ENCODE assay signal across 7 mouse cellular contexts in the genomic region with DNA sequence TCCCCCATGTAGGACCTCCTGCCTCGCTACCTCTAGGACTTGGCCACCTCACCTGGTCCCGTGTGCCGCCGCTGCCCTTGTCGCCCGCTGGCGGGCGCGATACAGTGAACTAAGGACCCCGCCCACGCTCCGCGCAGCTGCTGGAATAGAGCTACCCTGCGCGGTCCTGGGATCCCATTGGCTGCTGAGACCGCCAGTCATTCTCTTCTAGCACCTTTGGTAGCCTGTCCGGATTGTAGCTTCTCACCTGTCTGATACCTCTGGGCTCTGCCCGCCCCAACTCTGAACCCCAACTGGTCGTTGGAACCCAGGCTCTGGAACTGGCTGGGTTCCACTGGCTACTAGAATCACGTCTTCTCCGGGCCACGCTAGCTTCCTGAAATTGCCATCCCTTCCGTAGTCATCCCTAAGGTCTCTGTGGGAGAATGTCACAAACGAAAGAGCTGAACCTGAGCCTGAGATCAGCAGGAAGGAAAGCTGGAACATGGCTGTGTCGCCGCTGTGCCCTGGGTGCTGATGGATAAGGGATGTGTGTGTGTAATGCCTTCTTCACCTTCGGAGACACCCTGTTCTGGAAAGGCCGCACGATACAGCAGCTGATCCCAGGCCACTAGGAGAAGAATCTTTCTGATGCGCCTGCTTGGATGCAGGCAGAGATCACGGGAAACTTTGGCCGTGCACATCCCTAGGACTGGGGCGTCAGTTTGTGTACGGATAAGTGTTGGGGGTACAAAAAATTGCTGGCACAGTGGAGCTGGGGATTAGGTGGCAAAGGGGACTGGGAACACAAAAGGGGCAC. TPM values are rescaled to one million over a fixed set of nuclear protein-coding genes. Genes with fewer than 3 reads are reported as not detected.
A peak's percentile ranks its signal among the peaks of the same experiment; 100 is the strongest.
DNase-seq lines count a peak whose midpoint lies in the region; ATAC-seq and TF ChIP-seq lines count a peak whose summit lies in the region.

No protein-coding gene starts in this region.

- no peak overlapping the region for H3K9ac ChIP-seq in intestine, postnatal 0 days (ENCODE audit: low read depth, low read length)
- peak overlapping the region; percentile 73 for H3K9ac ChIP-seq in midbrain, embryonic 11.5 days (ENCODE audit: low read length)

- peak; percentile 42 for TF ChIP-seq CTCF in intestine, postnatal 0 days (IDR thresholded peaks at IDR 0.05; ENCODE audit: low read depth)

- peak; percentile 62 for ATAC-seq in intestine, postnatal 0 days
- ATAC-seq in midbrain, embryonic 11.5 days (ENCODE audit: low FRiP score) = peak; percentile 64

- intact Hi-C loops in left cerebral cortex, postnatal 36 days (cut with DNase I) = no loop called here

- peaks cover 5% of the 10 kb centered on the region for H3K27me3 ChIP-seq in intestine, postnatal 0 days (replicated peaks; ENCODE audit: control insufficient read depth, insufficient read depth, low read length)
- peaks cover 19% of the 10 kb centered on the region for H3K27me3 ChIP-seq in midbrain, embryonic 11.5 days (ENCODE audit: control insufficient read depth, insufficient read depth, low read length)

- peak overlapping the region; percentile 78 for H3K4me2 ChIP-seq in intestine, postnatal 0 days (replicated peaks; ENCODE audit: low read depth)
- H3K4me2 ChIP-seq in midbrain, embryonic 11.5 days = peak overlapping the region; percentile 79

- under 1% methylated on average over 34 of the region's 34 CpGs for WGBS in intestine, postnatal 0 days
- WGBS in midbrain, embryonic 11.5 days = 2% methylated on average over 34 of the region's 34 CpGs

- peak overlapping the region; percentile 37 for H3K4me3 ChIP-seq in intestine, postnatal 0 days (ENCODE audit: low read depth, low read length)
- H3K4me3 ChIP-seq in midbrain, embryonic 11.5 days (ENCODE audit: low read depth, low read length) = peak overlapping the region; percentile 46

- H3K27ac ChIP-seq in intestine, postnatal 0 days (ENCODE audit: low read depth, low read length) = peak overlapping the region; percentile 88
- no peak overlapping the region for H3K27ac ChIP-seq in midbrain, embryonic 11.5 days (ENCODE audit: low read depth, low read length)

- no peaks in the 10 kb centered on the region for H3K9me3 ChIP-seq in intestine, postnatal 0 days (ENCODE audit: control insufficient read depth)
- no peaks in the 10 kb centered on the region for H3K9me3 ChIP-seq in midbrain, embryonic 11.5 days (ENCODE audit: control insufficient read depth, low read length)

- 0 out of 2 replicates have a peak, but pooled peaks cover 3% of the 10 kb centered on the region for H3K4me1 ChIP-seq in intestine, postnatal 0 days (replicated peaks; ENCODE audit: control insufficient read depth, insufficient read depth, low read length)
- peaks cover 21% of the 10 kb centered on the region for H3K4me1 ChIP-seq in midbrain, embryonic 11.5 days (ENCODE audit: control insufficient read depth, insufficient read depth, low read length)

- DNase-seq in adrenal gland, adult 18-20 months (ENCODE audit: low spot score in 2 of 2) = peak; percentile 75 to 77
- DNase-seq in embryo, embryonic 10 days (ENCODE audit: low spot score) = peak; percentile 78
- peak; percentile 85 for DNase-seq in gastrocnemius, postnatal 25 days
- peak; percentile 83 to 85 for DNase-seq in left cerebral cortex, postnatal 36 days (ENCODE audit: low spot score in 2 of 2)
- DNase-seq in midbrain, embryonic 11.5 days (ENCODE audit: low spot score, missing footprints) = peak; percentile 96
- DNase-seq in spleen, adult 12 weeks (ENCODE audit: low spot score) = peak; percentile 26

- peaks cover 8% of the 10 kb centered on the region; the same call in 1 of the 2 replicates for H3K36me3 ChIP-seq in intestine, postnatal 0 days (ENCODE audit: control insufficient read depth, insufficient read depth)
- no peaks in the 10 kb centered on the region for H3K36me3 ChIP-seq in midbrain, embryonic 11.5 days (ENCODE audit: control insufficient read depth, insufficient read depth, low read length)

RNA-seq across cellular contexts. Expression of gene Sfxn3, which starts 0.6 kb away (rescaled TPM):
- 10 to 100 TPM; 50.1 to 51.8 TPM for total RNA-seq in adrenal gland, adult 18-20 months (2021)
- total RNA-seq in gastrocnemius, postnatal 25 days (2021) = 10 to 100 TPM; 20.7 to 22.5 TPM
- polyA plus RNA-seq in intestine, postnatal 0 days (2015; fragmentation: Nextera tagmentation; extraction: Ambion mirVana) = 15.1 and 17.5 TPM in 2 replicates
- 100 to 1,000 TPM; 118 to 119 TPM for total RNA-seq in left cerebral cortex, postnatal 36 days (2021)
- polyA plus RNA-seq in midbrain, embryonic 11.5 days (2014; fragmentation: Nextera tagmentation; extraction: Ambion mirVana) = 17.7 and 20.4 TPM in 2 replicates

RNA-seq across cellular contexts. Expression of gene Pdzd7, which starts 1.2 kb away (rescaled TPM):
- total RNA-seq in adrenal gland, adult 18-20 months (2021) = under 1 TPM; 0.13 to 0.48 TPM
- total RNA-seq in gastrocnemius, postnatal 25 days (2021) = 1 to 10 TPM; 5.4 to 5.9 TPM
- 0.22 and 0.37 TPM in 2 replicates for polyA plus RNA-seq in intestine, postnatal 0 days (2015; fragmentation: Nextera tagmentation; extraction: Ambion mirVana)
- total RNA-seq in left cerebral cortex, postnatal 36 days (2021) = 1 to 10 TPM; 3.3 to 5.8 TPM
- polyA plus RNA-seq in midbrain, embryonic 11.5 days (2014; fragmentation: Nextera tagmentation; extraction: Ambion mirVana) = 0.17 and 0.19 TPM in 2 replicates

RNA-seq across cellular contexts. Expression of gene Kazald1, which starts 28.3 kb away (rescaled TPM):
- total RNA-seq in adrenal gland, adult 18-20 months (2021) = 1 to 10 TPM; 5.2 to 7.4 TPM
- 1 to 10 TPM; 5.4 to 6.3 TPM for total RNA-seq in gastrocnemius, postnatal 25 days (2021)
- polyA plus RNA-seq in intestine, postnatal 0 days (2015; fragmentation: Nextera tagmentation; extraction: Ambion mirVana) = 1.2 and 2.1 TPM in 2 replicates
- 1 to 10 TPM; 3.4 to 4.1 TPM for total RNA-seq in left cerebral cortex, postnatal 36 days (2021)
- polyA plus RNA-seq in midbrain, embryonic 11.5 days (2014; fragmentation: Nextera tagmentation; extraction: Ambion mirVana) = 0.38 and 0.39 TPM in 2 replicates

RNA-seq across cellular contexts. Expression of gene Lzts2, which starts 32.5 kb away (rescaled TPM):
- total RNA-seq in adrenal gland, adult 18-20 months (2021) = 10 to 100 TPM; 70.6 to 72.7 TPM
- total RNA-seq in gastrocnemius, postnatal 25 days (2021) = 10 to 100 TPM; 19.2 to 22.9 TPM
- polyA plus RNA-seq in intestine, postnatal 0 days (2015; fragmentation: Nextera tagmentation; extraction: Ambion mirVana) = 26.0 and 26.2 TPM in 2 replicates
- 10 to 100 TPM; 36.2 to 36.3 TPM for total RNA-seq in left cerebral cortex, postnatal 36 days (2021)
- polyA plus RNA-seq in midbrain, embryonic 11.5 days (2014; fragmentation: Nextera tagmentation; extraction: Ambion mirVana) = 35.7 and 44.1 TPM in 2 replicates

RNA-seq across cellular contexts. Expression of gene Mrpl43, which starts 40.5 kb away (rescaled TPM):
- 10 to 100 TPM; 45.2 to 48.3 TPM for total RNA-seq in adrenal gland, adult 18-20 months (2021)
- 10 to 100 TPM; 32.8 to 36.4 TPM for total RNA-seq in gastrocnemius, postnatal 25 days (2021)
- polyA plus RNA-seq in intestine, postnatal 0 days (2015; fragmentation: Nextera tagmentation; extraction: Ambion mirVana) = 80.1 and 83.0 TPM in 2 replicates
- 10 to 100 TPM; 36.1 to 47.5 TPM for total RNA-seq in left cerebral cortex, postnatal 36 days (2021)
- polyA plus RNA-seq in midbrain, embryonic 11.5 days (2014; fragmentation: Nextera tagmentation; extraction: Ambion mirVana) = 67.3 and 69.6 TPM in 2 replicates

Comparison
In these comparisons a context has a peak if more than half of its experiments do, and no peak if none do; other contexts are left out.
1. DNase-seq: peak in every context shown above with its lines; median percentile 96 in midbrain, embryonic 11.5 days; 85 in gastrocnemius, postnatal 25 days; 84 in left cerebral cortex, postnatal 36 days; 78 in embryo, embryonic 10 days; 76 in adrenal gland, adult 18-20 months; 26 in spleen, adult 12 weeks.